Mouse (Mus musculus) heart, adult 10 weeks (tissue): ENCODE data around the gene Dnah7a. TPM values are rescaled to one million over a fixed set of nuclear protein-coding genes. Genes with fewer than 3 reads are reported as not detected.

Source experiments
- polyA plus RNA-seq: library from polyadenylated mRNA; stranded (reverse); fragments of 350-450 nt; fragmentation: Illumina TruSeq; extraction: RNeasy Lipid Tissue Mini Kit (QIAGEN cat#74804); gene quantifications from one replicate; pipeline ENCODE4 v1.2.3, GENCODE M21; 2014; ENCODE audit warnings: low read depth, low replicate concordance

Gene Dnah7a
- polyA plus RNA-seq = not detected

DNA sequence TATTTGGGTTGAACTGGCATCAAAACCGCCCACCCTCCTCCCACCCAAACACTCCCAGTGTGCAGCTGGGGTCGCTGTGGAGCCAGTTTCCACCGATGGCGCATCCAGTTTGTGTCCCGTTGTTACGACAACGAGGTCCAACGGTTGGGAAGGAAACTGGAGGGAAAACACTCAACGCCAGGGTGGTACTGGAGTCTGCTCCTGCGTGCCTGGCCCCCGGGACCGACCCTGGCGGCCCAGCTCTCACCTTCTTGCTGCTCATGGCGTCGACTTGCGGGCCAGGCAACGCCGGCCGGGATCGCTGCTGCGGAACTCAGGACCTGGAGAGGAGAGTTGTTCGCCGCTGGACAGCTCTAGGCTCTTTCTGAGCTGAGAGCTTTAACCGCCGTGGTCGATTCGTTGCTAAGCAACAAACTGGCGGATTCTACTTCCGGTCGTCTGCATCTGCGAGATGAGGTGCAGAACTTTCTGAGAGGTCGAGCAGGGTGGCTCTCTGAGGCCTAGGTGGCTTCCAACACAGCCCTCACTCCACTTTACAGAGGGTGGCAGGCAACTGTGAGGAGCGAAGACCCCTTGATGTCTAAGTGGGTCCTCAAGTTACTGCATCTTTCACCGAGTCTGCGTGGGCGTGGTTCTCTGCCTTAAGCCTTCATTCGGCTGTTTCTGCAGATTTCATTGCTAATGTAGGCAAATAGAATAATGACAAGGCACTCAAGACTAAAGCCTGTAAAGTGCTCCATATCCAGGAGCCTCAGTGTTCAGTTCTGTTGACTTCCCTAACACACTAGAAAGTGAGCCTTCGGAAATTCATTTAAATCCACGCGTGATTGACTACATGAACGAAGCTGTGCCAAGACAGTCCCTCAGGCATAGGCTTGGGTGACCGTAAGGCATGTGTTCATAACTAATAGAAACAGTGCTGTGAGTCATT is at the start of gene Dnah7a:
Gene Dnah7a, minus strand, starts transcription at position 354 of the 931 bp plus-strand sequence.

DNA sequence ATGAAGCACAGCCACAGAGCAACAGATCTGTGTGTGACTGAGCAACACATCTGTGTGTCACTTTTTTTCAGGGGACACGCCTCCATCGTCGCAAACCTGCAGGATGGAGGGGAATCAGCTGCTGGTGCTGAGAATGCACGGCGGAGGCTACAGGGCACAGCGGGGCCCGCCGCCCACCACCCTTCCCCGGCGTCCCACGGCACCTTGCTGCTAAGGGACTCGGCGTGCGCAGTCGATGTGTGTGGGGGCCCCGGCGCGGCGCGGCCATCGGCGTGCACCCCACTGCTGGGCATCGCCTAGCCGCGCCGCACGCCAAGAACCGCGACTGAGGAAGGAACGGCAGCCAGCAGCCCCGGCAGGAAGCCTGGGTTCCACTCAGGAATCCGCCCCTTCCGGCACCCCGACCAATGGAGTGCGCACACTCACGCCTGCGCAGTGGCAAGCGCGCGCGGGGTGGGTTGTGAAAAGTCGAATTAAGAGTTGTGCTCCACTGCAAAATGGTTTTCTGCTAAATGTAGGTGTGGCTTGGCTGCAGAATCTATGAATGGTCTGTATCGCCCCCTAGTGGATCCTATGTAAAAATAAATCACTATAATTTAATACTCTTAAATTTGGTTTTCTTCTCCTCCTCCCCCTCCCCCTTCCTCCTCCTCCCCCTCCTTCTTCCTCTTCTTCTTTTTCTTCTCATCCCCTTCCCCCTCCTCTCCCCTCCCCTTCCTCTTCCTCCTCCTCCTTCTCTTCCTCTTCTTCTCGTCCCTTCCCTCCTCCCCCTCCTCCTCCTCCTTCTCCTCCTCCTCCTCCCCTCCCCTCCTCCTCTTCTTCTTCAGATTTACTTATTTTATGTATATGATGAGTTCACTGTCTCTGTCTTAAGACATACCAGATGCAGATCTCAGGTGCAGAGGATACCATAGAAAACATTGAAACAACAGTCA is 354.0 kb downstream of the Dnah7a start, which contains the start of the genes Asdurf, Gm28551 and Asnsd1:
Gene Asdurf, minus strand, starts transcription at position 293 of the 935 bp plus-strand sequence.
Gene Gm28551, minus strand, starts transcription at position 341 of the 935 bp plus-strand sequence.
Gene Asnsd1, minus strand, starts transcription at position 426 of the 935 bp plus-strand sequence.

Other genes starting within 250 kb of the Dnah7a start
- 8.4 TPM for gene Stk17b, start 78.4 kb upstream of the Dnah7a start, polyA plus RNA-seq